Mouse (Mus musculus) MN1 (cell line): Measurements from ENCODE around the gene Uggt2.
"Not testable (repeated sequence)": the region's sequence is repeated elsewhere in the genome, so short reads cannot be mapped to it uniquely, and the experiment has no call there.

ENCODE experiments used
- DNase-seq: peaks from one replicate; pipeline ENCODE4 v3.0.0-alpha.2; 2016; ENCODE audit warnings: low spot score

Uggt2 gene

GRCm38 (mm10) chr14:118981711-118982428 lies 117.4 kb downstream of the Uggt2 start:
- DNase-seq, result not testable (repeated sequence)

- no peak for DNase-seq
These were observed 118.3 kb downstream of the Uggt2 start for GRCm38 (mm10) chr14:118980890-118981289.

GRCm38 (mm10) chr14:118980358-118980757 lies 118.9 kb downstream of the Uggt2 start:
- no peak for DNase-seq

GRCm38 (mm10) chr14:118979571-118980325 lies 119.5 kb downstream of the Uggt2 start:
- DNase-seq, result no peak

GRCm38 (mm10) chr14:118977136-118977816 lies 122.0 kb downstream of the Uggt2 start:
- no peak for DNase-seq

GRCm38 (mm10) chr14:118972268-118972667 lies 127.0 kb downstream of the Uggt2 start:
- DNase-seq, result no peak

GRCm38 (mm10) chr14:118967646-118968045 lies 131.6 kb downstream of the Uggt2 start:
- no peak for DNase-seq

GRCm38 (mm10) chr14:118965356-118966000 lies 133.8 kb downstream of the Uggt2 start:
- DNase-seq, result no peak

GRCm38 (mm10) chr14:118958010-118958409 lies 141.2 kb downstream of the Uggt2 start:
- no peak for DNase-seq

GRCm38 (mm10) chr14:118951912-118952583 lies 147.2 kb downstream of the Uggt2 start:
- no peak for DNase-seq

GRCm38 (mm10) chr14:118948841-118949240 lies 150.4 kb downstream of the Uggt2 start:
- no peak for DNase-seq

GRCm38 (mm10) chr14:118944702-118945101 lies 154.5 kb downstream of the Uggt2 start:
- no peak for DNase-seq

GRCm38 (mm10) chr14:118942076-118942475 lies 157.2 kb downstream of the Uggt2 start:
- no peak for DNase-seq

GRCm38 (mm10) chr14:118940796-118941495 lies 158.3 kb downstream of the Uggt2 start:
- DNase-seq, result no peak

- peak; percentile 28 for DNase-seq
These were observed 160.7 kb downstream of the Uggt2 start for GRCm38 (mm10) chr14:118938551-118938950.

GRCm38 (mm10) chr14:118937533-118938492 lies 161.4 kb downstream of the Uggt2 start, which contains the start of gene Dnajc3:
Gene Dnajc3, plus strand, starts transcription at chr14:118937976.
- peak; percentile 97 for DNase-seq

GRCm38 (mm10) chr14:118936952-118937351 lies 162.3 kb downstream of the Uggt2 start:
- no peak for DNase-seq

- DNase-seq, result no peak
These were observed 163.0 kb downstream of the Uggt2 start for GRCm38 (mm10) chr14:118936236-118936635.
